In genomic region chr2:104714254-104714691, GRCm38 (mm10) we compare ENCODE assay signal across 14 mouse cellular contexts. TPM values are rescaled to one million over a fixed set of nuclear protein-coding genes. Genes with fewer than 3 reads are reported as not detected.
DNase-seq lines count a peak whose midpoint lies in the region; TF ChIP-seq lines count a peak whose summit lies in the region.
"Had no signal": no experiment of that assay in that cellular context is flagged by ENCODE, and none has a peak within 500 bp of the region (broad histone marks: within the 10 kb centered on the region; RNA-seq: fewer than 3 reads in every experiment).

No protein-coding gene starts in this region.

- TF ChIP-seq CTCF in layer of hippocampus, adult 2 months (conservative IDR thresholded peaks at IDR 0.05) = no peak
- TF ChIP-seq CTCF in cerebellum, adult 2 months (IDR thresholded peaks at IDR 0.05; ENCODE audit: borderline replicate concordance, insufficient read depth, low read depth, low read length) = no peak

- H3K27ac ChIP-seq in layer of hippocampus, adult 2 months = peak overlapping the region; percentile 46; the same call in 1 of the 2 replicates
- H3K27ac ChIP-seq in cerebellum, adult 2 months (ENCODE audit: insufficient read depth, low read length) = peak overlapping the region; percentile 75
- H3K27ac ChIP-seq: embryonic facial prominence, embryonic 12.5 days; intestine, embryonic 15.5 days; neural tube, embryonic 12.5 days had no signal

- H3K4me3 ChIP-seq in layer of hippocampus, adult 2 months = no peak overlapping the region
- H3K4me3 ChIP-seq in cerebellum, adult 2 months (replicated peaks; ENCODE audit: insufficient read depth, low read depth, low read length) = peak overlapping the region; percentile 7
- H3K4me3 ChIP-seq: embryonic facial prominence, embryonic 12.5 days; intestine, embryonic 15.5 days; neural tube, embryonic 12.5 days had no signal

- TF ChIP-seq POLR2A in cerebellum, adult 2 months (IDR thresholded peaks at IDR 0.05; ENCODE audit: borderline replicate concordance, insufficient read depth, low read length) = no peak

- H3K27me3 ChIP-seq in cerebellum, adult 2 months (ENCODE audit: control insufficient read depth, insufficient read depth, low read length) = no peaks in the 10 kb centered on the region
- H3K27me3 ChIP-seq: embryonic facial prominence, embryonic 12.5 days; intestine, embryonic 15.5 days; neural tube, embryonic 12.5 days had no signal

- DNase-seq in layer of hippocampus, adult 2 months (ENCODE audit: low spot score in 2 of 2) = no peak
- no peak for DNase-seq in layer of hippocampus, postnatal 25 days (ENCODE audit: extremely low spot score in 1 of 2, low spot score in 1 of 2)
- peak; percentile 70 to 75 for DNase-seq in cerebellum, adult 2 months
- DNase-seq in embryo, embryonic 11 days = peak; percentile 10
- DNase-seq in kidney, postnatal 4 days = peak; percentile 33 to 43
- no peak for DNase-seq in lung, postnatal 14 days
- DNase-seq in liver = no peak
- DNase-seq: adrenal gland, adult 8-10 months; thymus, postnatal 25 days had no signal

- 10% methylated on average over 15 of the region's 15 CpGs for WGBS in cerebellum, adult 2 months

- peaks cover 8% of the 10 kb centered on the region for H3K4me1 ChIP-seq in cerebellum, adult 2 months (ENCODE audit: control insufficient read depth, insufficient read depth, low read length)

RNA-seq across cellular contexts. Expression of gene Pin1rt1, which starts 1.9 kb away (rescaled TPM):
- not detected for total RNA-seq in layer of hippocampus, adult 2 months (2021)
- not detected for total RNA-seq in layer of hippocampus, postnatal 25 days (2021)
- polyA plus RNA-seq in cerebellum, adult 2 months (2012; rRNA removed) = 0.08 TPM in 1 of 2 replicates, not detected in the other
- total RNA-seq: adrenal gland, adult 8-10 months; left cerebral cortex, postnatal 36 days had no signal
- polyA plus RNA-seq: intestine, embryonic 15.5 days; neural tube, embryonic 12.5 days; small intestine, adult 2 months had no signal

RNA-seq across cellular contexts. Expression of gene Tcp11l1, which starts 2.3 kb away (rescaled TPM):
- total RNA-seq in layer of hippocampus, adult 2 months (2021) = 10 to 100 TPM; 35.6 to 37.9 TPM
- total RNA-seq in layer of hippocampus, postnatal 25 days (2021) = 10 to 100 TPM; 35.5 to 46.3 TPM
- 27.7 and 29.5 TPM in 2 replicates for polyA plus RNA-seq in cerebellum, adult 2 months (2012; rRNA removed)

RNA-seq across cellular contexts. Expression of gene Depdc7, which starts 28.4 kb away (rescaled TPM):
- total RNA-seq in layer of hippocampus, adult 2 months (2021) = 1 to 10 TPM; 1.6 to 2.2 TPM
- 1 to 10 TPM; 1.5 to 1.9 TPM for total RNA-seq in layer of hippocampus, postnatal 25 days (2021)
- polyA plus RNA-seq in cerebellum, adult 2 months (2012; rRNA removed) = 2.3 and 3.6 TPM in 2 replicates

Comparison
In these comparisons a context has a peak if more than half of its experiments do, and no peak if none do; other contexts are left out.
1. DNase-seq: peak in cerebellum, adult 2 months (2 of 2), embryo, embryonic 11 days (single experiment) and kidney, postnatal 4 days (2 of 2); none in layer of hippocampus, adult 2 months (0 of 2), layer of hippocampus, postnatal 25 days (0 of 2), lung, postnatal 14 days (single experiment) and liver (single experiment).